Mouse (Mus musculus): Measurements from ENCODE around the gene Aunip. TPM values are rescaled to one million over a fixed set of nuclear protein-coding genes. Genes with fewer than 3 reads are reported as not detected.
"Not testable (repeated sequence)": the region's sequence is repeated elsewhere in the genome, so short reads cannot be mapped to it uniquely, and the experiment has no call there.

The Aunip gene
- polyA plus RNA-seq, 1 experiment = 2.3 TPM

DNA sequence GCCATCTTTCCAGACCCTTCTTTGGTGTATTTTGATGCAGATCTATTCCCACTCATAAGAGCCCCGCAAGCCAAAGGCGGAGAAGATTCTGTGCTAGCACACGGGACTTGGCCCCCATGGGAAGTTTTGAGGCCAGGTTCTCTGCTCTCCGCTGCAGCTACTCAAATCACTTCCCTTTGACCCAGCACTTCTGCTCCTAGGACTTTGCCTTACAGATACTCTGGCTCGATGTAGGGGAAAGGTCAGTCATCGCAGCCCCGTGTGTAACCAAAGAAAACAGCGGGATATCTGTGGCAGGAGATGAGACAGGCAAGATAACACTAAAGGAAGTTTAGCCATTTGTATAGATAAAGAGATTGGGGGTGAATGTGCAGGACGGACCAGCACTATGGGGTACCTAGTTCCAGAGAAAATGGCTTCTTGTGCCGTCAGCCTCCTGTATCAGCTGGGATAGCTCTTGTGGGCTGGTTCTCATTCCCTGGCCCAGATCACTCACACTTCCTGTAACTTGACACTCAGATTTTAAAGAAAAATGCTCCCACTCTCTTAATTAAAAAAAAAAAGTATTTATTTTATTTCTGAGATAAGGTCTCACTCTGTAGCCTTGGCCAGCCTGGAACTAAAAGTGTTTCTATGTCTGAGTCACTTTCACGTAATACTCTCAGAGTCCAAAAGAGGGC, 20.7 kb upstream of the Aunip start:
- Histone ChIP-seq H3K4me2 (ENCODE audit: low read depth) (no peak overlapping the region), H3K4me3 (no peak overlapping the region), H3K27me3 (ENCODE audit: control insufficient read depth, insufficient read depth, insufficient read length) (no peaks in the 10 kb centered on the region), H3ac (ENCODE audit: control insufficient read depth, insufficient read length) (no peak overlapping the region), H3K79me2 (ENCODE audit: control insufficient read depth, insufficient read depth) (no peaks in the 10 kb centered on the region), H3K36me3 (ENCODE audit: control insufficient read depth, insufficient read depth) (no peaks in the 10 kb centered on the region)
- TF ChIP-seq USF1 (IDR thresholded peaks at IDR 0.05; ENCODE audit: low read depth) (no peak), MAX (IDR thresholded peaks at IDR 0.05; ENCODE audit: low read depth) (no peak), POLR2AphosphoS2 (IDR thresholded peaks at IDR 0.05; ENCODE audit: insufficient read length, low read depth) (no peak), REST (IDR thresholded peaks at IDR 0.05; ENCODE audit: insufficient read depth, insufficient read length) (no peak), E2F4 (IDR thresholded peaks at IDR 0.05; ENCODE audit: insufficient read depth) (no peak), CEBPB (IDR thresholded peaks at IDR 0.05; ENCODE audit: insufficient read depth, poor library complexity, severe bottlenecking) (no peak)

DNA sequence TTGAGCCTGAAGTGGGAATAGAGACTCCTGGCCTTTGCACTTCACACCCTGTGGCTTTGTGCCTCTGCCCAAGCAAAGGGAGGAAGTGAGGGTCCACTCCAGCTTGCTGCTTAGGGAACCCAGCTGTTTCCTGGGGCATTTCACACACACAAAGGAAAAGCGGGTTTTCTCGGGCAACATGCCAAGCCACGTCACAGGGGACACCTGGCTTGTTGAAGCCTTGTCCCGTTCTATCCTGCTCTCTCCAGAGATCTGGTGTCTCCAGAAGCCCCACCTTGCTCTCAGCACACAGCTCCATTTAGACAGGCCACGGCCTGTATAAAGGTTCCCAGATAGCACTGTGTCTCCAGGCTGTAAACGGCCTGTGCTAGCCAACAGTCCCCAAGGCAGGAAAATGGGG, 19.1 kb upstream of the Aunip start:
- Histone ChIP-seq H3K79me2 (ENCODE audit: control insufficient read depth, insufficient read depth) (no peaks in the 10 kb centered on the region), H3K27me3 (ENCODE audit: control insufficient read depth, insufficient read depth, insufficient read length) (no peaks in the 10 kb centered on the region), H3K36me3 (ENCODE audit: control insufficient read depth, insufficient read depth) (no peaks in the 10 kb centered on the region), H3K4me3 (no peak overlapping the region), H3ac (ENCODE audit: control insufficient read depth, insufficient read length) (no peak overlapping the region), H3K4me2 (ENCODE audit: low read depth) (no peak overlapping the region)
- TF ChIP-seq MYOG (IDR thresholded peaks at IDR 0.05; ENCODE audit: control insufficient read depth in 1 of 3, insufficient read depth in 1 of 3, insufficient read length in 2 of 3, low read depth in 2 of 3) = no peak
- no peak for TF ChIP-seq MYOD1 (IDR thresholded peaks at IDR 0.05; ENCODE audit: control insufficient read depth in 1 of 3, insufficient read length in 2 of 3, low read depth in 2 of 3)
- no peak for TF ChIP-seq USF1 (IDR thresholded peaks at IDR 0.05; ENCODE audit: low read depth)
- TF ChIP-seq POLR2A (IDR thresholded peaks at IDR 0.05; ENCODE audit: insufficient read length, low read depth) = no peak
- no peak for TF ChIP-seq POLR2AphosphoS2 (IDR thresholded peaks at IDR 0.05; ENCODE audit: insufficient read length, low read depth)
- TF ChIP-seq SRF (IDR thresholded peaks at IDR 0.05; ENCODE audit: control insufficient read depth, insufficient read length, low read depth) = no peak
- TF ChIP-seq E2F4 (IDR thresholded peaks at IDR 0.05; ENCODE audit: insufficient read depth) = no peak
- TF ChIP-seq CEBPB (IDR thresholded peaks at IDR 0.05; ENCODE audit: insufficient read depth, poor library complexity, severe bottlenecking) = no peak
- no peak for TF ChIP-seq TCF3 (IDR thresholded peaks at IDR 0.05; ENCODE audit: insufficient read length, low read depth)
- TF ChIP-seq MAX (IDR thresholded peaks at IDR 0.05; ENCODE audit: low read depth) = no peak
- TF ChIP-seq TCF12 (IDR thresholded peaks at IDR 0.05; ENCODE audit: insufficient read depth, poor library complexity, severe bottlenecking) = no peak
- TF ChIP-seq REST (IDR thresholded peaks at IDR 0.05; ENCODE audit: insufficient read depth, insufficient read length) = no peak

DNA sequence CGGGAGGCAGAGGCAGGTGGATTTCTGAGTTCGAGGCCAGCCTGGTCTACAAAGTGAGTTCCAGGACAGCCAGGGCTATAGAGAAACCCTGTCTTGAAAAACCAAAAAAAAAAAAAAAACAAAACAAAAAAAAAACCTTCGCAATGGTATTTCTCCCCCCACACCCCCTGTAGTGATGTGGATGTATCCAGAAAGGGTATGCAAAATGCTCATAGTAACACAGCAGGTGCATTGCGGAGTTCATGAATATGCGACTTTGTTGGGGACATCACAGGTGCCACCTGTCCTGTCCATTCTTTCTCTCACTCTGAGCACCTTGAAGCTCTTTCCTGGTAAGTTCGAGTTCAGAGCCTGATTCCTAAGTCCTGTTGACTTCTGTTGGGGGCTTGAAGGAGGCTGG, 16.6 kb upstream of the Aunip start:
- not testable (repeated sequence) for H3K4me3 ChIP-seq; H3K36me3 ChIP-seq (ENCODE audit: control insufficient read depth, insufficient read depth); H3K79me2 ChIP-seq (ENCODE audit: control insufficient read depth, insufficient read depth); H3K4me2 ChIP-seq (ENCODE audit: low read depth); H3ac ChIP-seq (ENCODE audit: control insufficient read depth, insufficient read length); H3K27me3 ChIP-seq (ENCODE audit: control insufficient read depth, insufficient read depth, insufficient read length)

DNA sequence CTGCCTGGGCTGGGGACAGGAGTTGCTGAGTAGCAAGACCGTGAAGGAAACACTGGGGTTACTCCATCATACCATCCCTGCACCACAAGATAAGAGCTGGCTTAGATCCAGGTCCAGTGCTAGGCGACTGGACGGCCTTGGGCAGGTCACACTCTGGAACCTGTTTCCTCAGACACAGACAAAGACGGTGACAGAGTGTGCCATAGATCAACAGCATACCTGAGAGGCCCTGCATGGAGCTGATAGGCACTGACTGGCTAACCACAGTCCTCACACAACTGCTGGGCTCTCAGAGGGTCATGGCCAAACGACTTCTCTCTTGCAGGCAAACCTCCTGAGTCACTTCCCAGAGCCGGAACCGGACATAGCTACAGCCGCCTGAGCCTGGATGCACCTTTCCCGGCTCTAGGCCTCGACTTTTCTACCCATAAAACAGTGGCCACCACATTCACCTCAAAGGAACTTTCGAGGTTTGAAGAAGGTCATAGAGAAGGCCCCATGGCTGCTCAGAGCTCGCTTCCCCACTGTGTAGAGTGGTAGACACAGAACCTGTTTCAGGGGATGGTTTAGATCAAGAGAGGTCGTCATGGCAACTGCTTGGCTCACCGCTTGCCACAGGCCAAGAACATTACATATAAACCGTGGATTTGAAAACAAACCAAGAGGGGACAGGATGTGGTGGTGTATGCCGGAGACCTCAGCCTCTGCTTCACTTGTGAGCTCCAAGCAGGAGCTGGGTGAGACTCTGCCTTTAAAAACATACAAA, 15.8 kb upstream of the Aunip start:
- Histone ChIP-seq H3K79me2 (ENCODE audit: control insufficient read depth, insufficient read depth) (no peaks in the 10 kb centered on the region), H3K4me3 (no peak overlapping the region), H3K27me3 (ENCODE audit: control insufficient read depth, insufficient read depth, insufficient read length) (no peaks in the 10 kb centered on the region), H3K36me3 (ENCODE audit: control insufficient read depth, insufficient read depth) (no peaks in the 10 kb centered on the region), H3ac (ENCODE audit: control insufficient read depth, insufficient read length) (no peak overlapping the region), H3K4me2 (ENCODE audit: low read depth) (no peak overlapping the region)
- TF ChIP-seq TCF3 (IDR thresholded peaks at IDR 0.05; ENCODE audit: insufficient read length, low read depth) (no peak), MYOD1 (IDR thresholded peaks at IDR 0.05; ENCODE audit: control insufficient read depth in 1 of 3, insufficient read length in 2 of 3, low read depth in 2 of 3) (no peak), CEBPB (IDR thresholded peaks at IDR 0.05; ENCODE audit: insufficient read depth, poor library complexity, severe bottlenecking) (no peak), TCF12 (IDR thresholded peaks at IDR 0.05; ENCODE audit: insufficient read depth, poor library complexity, severe bottlenecking) (no peak), MYOG (IDR thresholded peaks at IDR 0.05; ENCODE audit: control insufficient read depth in 1 of 3, insufficient read depth in 1 of 3, insufficient read length in 2 of 3, low read depth in 2 of 3) (no peak), REST (IDR thresholded peaks at IDR 0.05; ENCODE audit: insufficient read depth, insufficient read length) (no peak), USF1 (IDR thresholded peaks at IDR 0.05; ENCODE audit: low read depth) (no peak), POLR2A (IDR thresholded peaks at IDR 0.05; ENCODE audit: insufficient read length, low read depth) (no peak), MAX (IDR thresholded peaks at IDR 0.05; ENCODE audit: low read depth) (no peak), POLR2AphosphoS2 (IDR thresholded peaks at IDR 0.05; ENCODE audit: insufficient read length, low read depth) (no peak), E2F4 (IDR thresholded peaks at IDR 0.05; ENCODE audit: insufficient read depth) (no peak), SRF (IDR thresholded peaks at IDR 0.05; ENCODE audit: control insufficient read depth, insufficient read length, low read depth) (no peak)

DNA sequence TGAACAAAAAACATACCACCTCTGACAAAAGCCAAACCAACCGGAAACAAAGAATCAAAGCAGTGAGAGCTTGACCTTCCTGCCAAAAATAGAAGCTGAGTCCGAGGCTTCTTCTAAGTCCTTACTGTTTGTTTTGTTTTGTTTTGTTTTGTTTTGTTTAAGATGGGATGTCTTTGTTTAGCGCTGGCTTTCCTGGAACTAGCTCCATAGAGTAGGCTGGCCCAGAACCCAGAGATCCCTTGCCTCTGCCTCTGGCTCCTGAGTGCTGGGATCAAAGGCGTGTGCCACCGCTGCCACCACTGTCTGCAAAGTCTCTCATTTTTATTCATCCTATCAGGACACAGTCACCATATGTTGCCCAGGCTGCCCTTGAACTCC, 15.3 kb upstream of the Aunip start:
- no peaks in the 10 kb centered on the region for H3K27me3 ChIP-seq (ENCODE audit: control insufficient read depth, insufficient read depth, insufficient read length)
- H3K4me2 ChIP-seq (ENCODE audit: low read depth) = no peak overlapping the region
- no peaks in the 10 kb centered on the region for H3K79me2 ChIP-seq (ENCODE audit: control insufficient read depth, insufficient read depth)
- no peak overlapping the region for H3K4me3 ChIP-seq
- TF ChIP-seq MYOG (IDR thresholded peaks at IDR 0.05; ENCODE audit: control insufficient read depth in 1 of 3, insufficient read depth in 1 of 3, insufficient read length in 2 of 3, low read depth in 2 of 3) = no peak
- no peak for TF ChIP-seq MAX (IDR thresholded peaks at IDR 0.05; ENCODE audit: low read depth)
- TF ChIP-seq REST (IDR thresholded peaks at IDR 0.05; ENCODE audit: insufficient read depth, insufficient read length) = no peak
- no peak for TF ChIP-seq MYOD1 (IDR thresholded peaks at IDR 0.05; ENCODE audit: control insufficient read depth in 1 of 3, insufficient read length in 2 of 3, low read depth in 2 of 3)
- no peak for TF ChIP-seq TCF3 (IDR thresholded peaks at IDR 0.05; ENCODE audit: insufficient read length, low read depth)
- TF ChIP-seq CEBPB (IDR thresholded peaks at IDR 0.05; ENCODE audit: insufficient read depth, poor library complexity, severe bottlenecking) = no peak
- no peak for TF ChIP-seq SRF (IDR thresholded peaks at IDR 0.05; ENCODE audit: control insufficient read depth, insufficient read length, low read depth)
- no peak for TF ChIP-seq TCF12 (IDR thresholded peaks at IDR 0.05; ENCODE audit: insufficient read depth, poor library complexity, severe bottlenecking)
- TF ChIP-seq POLR2A (IDR thresholded peaks at IDR 0.05; ENCODE audit: insufficient read length, low read depth) = no peak
- H3K36me3 ChIP-seq (ENCODE audit: control insufficient read depth, insufficient read depth) = no peaks in the 10 kb centered on the region
- no peak overlapping the region for H3ac ChIP-seq (ENCODE audit: control insufficient read depth, insufficient read length)

All from myocyte (in vitro differentiated cells).